Mouse (Mus musculus): ENCODE results near the gene Gm17606. TPM values are rescaled to one million over a fixed set of nuclear protein-coding genes. Genes with fewer than 3 reads are reported as not detected.
"Not testable (repeated sequence)": the region's sequence is repeated elsewhere in the genome, so short reads cannot be mapped to it uniquely, and the experiment has no call there.

The Gm17606 gene
- total RNA-seq (2021): not detected

DNA sequence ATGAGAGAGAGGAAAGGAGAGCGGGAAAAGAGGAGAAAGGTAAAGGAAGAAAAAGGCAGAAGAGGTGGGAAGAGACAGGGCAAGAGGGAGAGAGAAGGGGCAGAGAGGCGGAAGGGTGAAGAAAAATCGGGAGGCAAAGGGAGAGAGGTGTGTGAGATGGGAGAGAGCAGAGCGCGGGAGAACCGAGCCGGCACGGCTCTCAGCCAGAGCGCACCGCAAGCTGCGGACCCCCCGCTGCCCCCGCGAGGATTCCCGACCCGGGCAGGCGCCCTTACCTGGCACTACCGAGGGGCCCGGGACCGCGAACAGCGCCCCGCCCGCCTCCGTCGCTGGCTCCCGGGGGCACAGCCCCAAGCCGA is at the start of gene Gm17606:
TSS of gene Gm17606 (plus strand) at position 7 of the 359 bp plus-strand sequence.
- DNase-seq: no peak
- intact Hi-C loops (cut with DNase I): loop anchor here (5.0 to 10.0 kb wide), 4 partner anchors 74 to 579 kb away; partner anchors contain the start of gene Slc7a7

DNA sequence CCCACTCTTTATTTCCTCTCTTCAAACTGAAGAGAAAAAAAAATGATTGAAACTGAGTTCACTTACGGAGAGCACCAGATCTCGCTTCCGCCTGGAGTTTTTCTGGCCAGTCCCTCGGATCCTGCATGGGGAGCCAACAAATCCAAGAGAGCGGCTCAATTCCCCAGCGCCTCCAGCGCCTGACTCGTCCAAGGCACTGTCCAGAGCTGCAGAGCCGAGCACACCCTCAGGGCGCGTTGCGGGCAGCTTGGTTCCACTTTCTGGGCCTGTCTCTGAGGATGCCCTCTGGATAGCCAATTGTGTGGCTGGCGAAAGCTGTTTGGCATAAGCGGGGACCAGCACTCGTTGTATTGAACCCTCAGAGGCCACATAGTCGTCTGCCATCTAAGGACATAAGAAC is 49.7 kb upstream of the Gm17606 start:
- DNase-seq: no peak
- intact Hi-C loops (cut with DNase I): no loop called here

- DNase-seq: peak; percentile 55
- intact Hi-C loops (cut with DNase I): no loop called here
These were observed 48.3 kb upstream of the Gm17606 start for GRCm38 (mm10) chr14:54592319-54592934.

DNA sequence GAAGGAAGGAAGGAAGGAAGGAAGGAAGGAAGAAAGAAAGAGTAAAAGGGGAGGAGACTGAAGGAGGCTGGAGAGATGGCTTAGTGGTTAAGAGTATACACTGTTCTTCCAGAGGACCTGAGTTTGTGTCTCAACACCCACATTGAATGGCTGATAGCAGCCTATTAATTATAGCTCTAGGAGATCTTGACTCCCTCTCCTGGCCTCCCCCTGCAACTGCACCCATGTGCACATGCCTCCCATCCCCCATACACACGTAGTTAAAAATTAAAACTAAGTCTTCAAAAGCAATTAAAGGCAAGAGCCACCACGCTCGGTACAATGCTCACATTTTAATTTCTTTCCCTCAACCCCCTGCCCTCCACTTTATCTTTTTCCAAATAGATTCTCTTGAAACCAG is 46.7 kb upstream of the Gm17606 start:
- intact Hi-C loops (cut with DNase I): no loop called here
- no peak for DNase-seq

DNA sequence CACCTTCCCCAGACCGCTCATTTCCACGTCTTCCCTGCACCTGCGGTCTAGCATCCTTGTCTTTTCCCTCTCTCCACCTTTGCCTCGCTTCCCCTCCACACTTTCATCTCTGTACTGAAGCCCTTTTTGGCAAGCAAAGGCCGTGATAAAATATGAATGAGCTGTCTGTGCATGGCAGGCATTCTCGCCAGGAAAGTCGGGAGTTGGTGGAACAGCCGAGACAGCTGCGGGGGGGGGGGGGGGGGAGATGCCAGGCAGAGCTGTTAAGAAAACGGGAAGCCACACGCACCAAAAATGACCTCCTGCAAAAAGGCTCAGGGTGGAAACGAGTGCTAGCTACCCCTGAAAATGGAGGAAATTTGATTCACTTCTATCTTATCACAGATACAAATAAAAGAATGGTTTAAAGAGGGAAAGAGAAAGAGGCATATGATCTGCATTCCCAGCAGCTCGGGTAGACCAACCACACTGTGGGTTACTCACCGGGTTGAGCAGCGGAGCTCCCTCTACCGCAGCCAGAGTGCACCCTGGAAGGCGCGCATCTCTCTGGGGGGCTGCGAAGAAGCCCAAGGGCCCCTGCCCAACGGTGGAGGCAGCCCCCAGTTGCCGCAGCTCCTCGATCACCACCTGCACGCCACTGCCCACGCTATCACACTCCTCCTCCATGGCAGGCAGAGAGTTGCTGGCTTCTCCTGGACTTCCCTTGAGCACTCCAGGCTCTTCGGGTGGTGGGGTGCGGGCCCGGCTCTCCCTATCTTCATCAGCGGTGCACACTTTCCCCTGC is 45.9 kb upstream of the Gm17606 start:
- intact Hi-C loops (cut with DNase I): no loop called here
- DNase-seq: no peak

DNA sequence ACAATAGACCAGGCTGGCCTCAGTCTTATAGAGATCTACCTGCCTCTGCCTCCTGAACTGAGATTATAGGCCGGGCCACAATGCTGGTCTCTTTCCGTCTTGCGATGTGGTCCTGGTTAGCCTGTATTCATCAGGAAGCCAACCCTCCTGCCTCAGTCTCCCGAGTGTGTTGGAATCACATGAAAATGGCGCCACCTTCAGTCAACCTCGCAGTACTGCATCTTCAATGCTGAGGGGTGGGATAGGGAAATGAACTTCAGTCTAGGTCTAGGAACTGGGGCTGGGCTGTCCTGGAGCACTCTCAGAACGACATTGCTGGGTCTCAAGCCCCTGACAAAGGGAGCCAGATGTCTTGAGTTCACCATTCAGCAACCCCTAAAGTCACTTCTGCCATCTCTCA is 43.7 kb upstream of the Gm17606 start:
- intact Hi-C loops (cut with DNase I): no loop called here
- no peak for DNase-seq

DNA sequence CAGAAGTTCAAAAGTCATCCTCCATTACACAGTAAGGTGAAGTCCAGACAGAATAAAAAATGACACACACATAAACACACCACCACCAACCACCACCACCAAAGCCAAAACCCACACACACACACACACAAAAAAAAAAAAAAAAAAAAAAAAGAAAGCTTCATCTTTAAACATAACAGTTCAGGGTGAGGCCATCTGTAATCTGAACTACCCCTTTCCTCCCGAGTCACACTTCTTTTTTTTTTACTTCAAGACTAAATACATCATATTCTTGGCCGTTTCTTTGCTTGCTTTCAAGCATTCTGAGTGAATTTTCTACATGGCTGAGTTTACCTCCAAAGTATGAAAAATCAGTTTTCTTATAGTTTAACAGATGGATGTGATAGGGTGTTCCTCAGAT is 39.2 kb upstream of the Gm17606 start:
- no peak for DNase-seq
- intact Hi-C loops (cut with DNase I): no loop called here

- DNase-seq: no peak
- intact Hi-C loops (cut with DNase I): no loop called here
These were observed 38.1 kb upstream of the Gm17606 start for GRCm38 (mm10) chr14:54602613-54603012.

- intact Hi-C loops (cut with DNase I): no loop called here
- DNase-seq: peak; percentile 98
These were observed 37.6 kb upstream of the Gm17606 start for GRCm38 (mm10) chr14:54603038-54603654.

DNA sequence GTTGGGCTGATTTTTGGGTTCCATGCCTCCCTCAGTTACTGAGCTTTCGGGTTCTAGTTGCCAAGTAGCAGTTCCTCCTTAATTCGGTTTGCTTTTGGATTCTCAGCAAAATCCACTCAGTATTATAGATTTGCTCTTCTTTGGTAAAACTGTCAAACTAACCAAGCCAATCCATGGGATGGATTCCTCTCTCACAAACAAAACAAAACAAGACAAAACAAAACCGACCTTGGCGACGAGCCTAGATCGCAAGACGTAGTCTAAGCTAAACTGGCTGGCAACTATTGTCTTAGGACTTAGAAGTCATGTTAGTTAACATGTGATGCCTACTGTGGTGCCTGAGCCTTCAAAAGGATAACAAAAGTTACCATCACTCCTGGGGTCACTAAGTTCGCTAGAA is 37.1 kb upstream of the Gm17606 start:
- no peak for DNase-seq
- intact Hi-C loops (cut with DNase I): no loop called here

GRCm38 (mm10) chr14:54605752-54606321 is 34.9 kb upstream of the Gm17606 start, which contains the start of gene 4931414P19Rik:
Gene 4931414P19Rik (minus strand): TSS chr14:54605993.
- peak; percentile 78 for DNase-seq
- intact Hi-C loops (cut with DNase I): no loop called here

GRCm38 (mm10) chr14:54607226-54607625 is 33.5 kb upstream of the Gm17606 start:
- intact Hi-C loops (cut with DNase I): no loop called here
- no peak for DNase-seq

DNA sequence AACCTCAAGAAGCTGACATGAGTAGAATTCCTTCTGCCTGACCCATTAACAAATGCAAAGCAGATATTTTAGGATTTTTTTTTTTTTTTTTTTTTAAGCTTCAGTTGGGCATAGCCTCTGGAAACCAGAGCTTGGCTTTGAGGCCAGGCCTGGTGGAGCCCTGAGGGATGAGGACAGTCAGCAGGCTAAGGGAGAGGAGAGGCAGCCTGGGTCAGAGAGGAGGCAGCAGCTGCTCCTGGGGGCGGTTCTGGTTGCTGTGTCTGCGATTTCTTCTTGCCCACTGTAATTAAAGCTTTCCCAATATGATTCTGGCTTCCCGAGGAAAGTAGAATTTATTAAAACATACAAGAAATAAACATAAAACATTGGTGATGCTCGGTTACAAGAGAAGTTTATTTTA is 31.5 kb upstream of the Gm17606 start:
- no peak for DNase-seq
- intact Hi-C loops (cut with DNase I): no loop called here

DNA sequence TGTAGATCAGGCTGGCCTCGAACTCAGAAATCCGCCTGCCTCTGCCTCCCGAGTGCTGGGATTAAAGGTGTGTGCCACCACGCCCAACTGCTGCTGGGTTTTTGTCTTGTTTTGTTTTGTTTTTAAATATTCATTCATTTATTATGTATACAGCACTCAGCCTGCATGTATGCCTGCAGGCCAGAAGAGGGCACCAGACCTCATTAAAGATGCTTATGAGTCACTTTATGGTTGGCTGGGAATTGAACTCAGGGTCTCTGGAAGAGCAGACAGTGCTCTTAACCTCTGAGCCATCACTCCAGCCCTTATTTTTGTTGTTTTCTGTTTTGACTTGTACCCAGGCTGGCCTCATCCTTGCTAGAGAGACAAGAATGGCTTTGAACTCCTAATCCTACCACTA is 30.8 kb upstream of the Gm17606 start:
- DNase-seq: no peak
- intact Hi-C loops (cut with DNase I): no loop called here

- intact Hi-C loops (cut with DNase I): no loop called here
- DNase-seq: no peak
These were observed 30.1 kb upstream of the Gm17606 start for GRCm38 (mm10) chr14:54610648-54611047.

DNA sequence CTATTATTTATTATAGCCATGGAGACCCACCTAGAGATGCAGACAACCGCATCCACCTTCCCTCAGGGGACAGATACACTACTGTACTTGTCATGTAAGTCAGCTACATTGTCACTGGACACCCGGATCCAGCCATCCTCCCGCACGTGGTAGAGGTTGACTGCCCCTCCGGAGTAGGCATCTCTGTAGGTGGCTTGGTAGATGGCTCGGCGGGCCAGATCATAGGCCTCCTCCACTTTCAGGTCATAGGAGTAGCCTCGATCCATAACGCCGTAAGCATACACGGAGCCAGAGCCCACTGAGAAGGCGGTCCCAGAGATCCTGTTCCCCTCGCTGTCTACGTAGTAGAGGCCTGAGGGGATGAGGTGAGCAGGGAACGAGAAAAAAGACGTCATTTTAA is 26.6 kb upstream of the Gm17606 start:
- intact Hi-C loops (cut with DNase I); DNase-seq: not testable (repeated sequence)

DNA sequence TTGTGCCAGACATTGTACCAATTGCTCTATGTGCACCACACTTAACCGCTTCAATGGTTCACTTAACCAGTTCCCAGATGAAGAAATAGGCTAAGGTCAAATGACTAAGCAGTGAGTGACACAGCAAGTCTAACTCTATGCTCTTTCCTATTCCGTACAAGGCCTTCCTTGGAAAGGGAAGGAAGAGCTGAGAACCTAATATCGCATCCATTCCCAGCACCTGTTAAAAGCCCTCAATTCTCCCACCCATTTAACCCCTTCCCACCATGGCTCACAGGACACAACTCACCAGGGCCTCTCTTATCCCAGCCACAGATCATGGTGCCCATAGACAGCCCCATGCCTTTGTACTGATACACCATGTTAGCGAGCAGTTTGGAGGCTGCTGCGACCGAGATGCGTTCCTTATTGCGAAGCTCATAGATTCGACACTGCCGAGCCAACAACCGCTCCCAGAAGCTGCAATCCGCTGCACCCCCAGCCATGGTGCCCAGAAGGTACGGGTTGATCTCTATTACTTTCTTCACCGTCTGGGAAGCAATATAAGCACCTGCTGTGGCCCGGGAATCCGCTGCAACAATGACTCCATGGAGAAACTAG is 24.4 kb upstream of the Gm17606 start:
- intact Hi-C loops (cut with DNase I): no loop called here
- DNase-seq: no peak

DNA sequence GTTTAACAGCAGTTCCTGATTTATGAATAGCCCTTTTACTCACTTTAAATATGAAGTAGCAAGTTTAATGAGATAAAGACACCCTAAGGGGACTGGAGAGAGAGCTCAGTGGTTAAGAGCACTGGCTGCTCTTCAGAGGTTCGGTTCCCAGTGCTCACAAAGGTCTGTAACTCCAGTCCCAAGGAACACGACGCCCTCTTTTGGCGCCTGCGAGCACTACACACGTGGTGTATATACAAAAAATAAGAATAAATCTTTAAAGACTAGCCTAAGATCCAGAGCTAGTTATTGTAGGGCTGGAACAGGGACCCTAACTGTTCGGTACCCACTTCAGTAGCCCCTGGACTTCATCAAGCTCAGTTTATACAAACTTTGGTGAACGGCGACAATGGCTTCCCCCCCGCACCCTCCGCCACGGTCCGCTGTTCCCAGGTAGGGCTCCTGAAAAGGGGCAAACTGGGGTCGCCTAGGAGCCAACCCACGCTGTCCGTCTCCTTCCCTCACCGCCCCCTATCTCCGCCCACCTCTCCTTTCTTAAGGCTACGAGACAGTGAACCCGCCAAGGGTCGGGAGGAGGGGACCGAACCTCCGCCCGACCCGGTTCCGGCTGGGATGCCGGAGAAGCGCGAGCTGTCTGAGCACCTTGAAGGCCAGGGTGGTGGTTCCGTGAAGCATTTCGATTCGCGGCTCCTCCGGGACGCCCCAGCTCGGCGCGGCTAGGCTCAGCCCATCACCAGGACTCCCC is 23.4 kb upstream of the Gm17606 start:
- intact Hi-C loops (cut with DNase I): no loop called here
- no peak for DNase-seq

DNA sequence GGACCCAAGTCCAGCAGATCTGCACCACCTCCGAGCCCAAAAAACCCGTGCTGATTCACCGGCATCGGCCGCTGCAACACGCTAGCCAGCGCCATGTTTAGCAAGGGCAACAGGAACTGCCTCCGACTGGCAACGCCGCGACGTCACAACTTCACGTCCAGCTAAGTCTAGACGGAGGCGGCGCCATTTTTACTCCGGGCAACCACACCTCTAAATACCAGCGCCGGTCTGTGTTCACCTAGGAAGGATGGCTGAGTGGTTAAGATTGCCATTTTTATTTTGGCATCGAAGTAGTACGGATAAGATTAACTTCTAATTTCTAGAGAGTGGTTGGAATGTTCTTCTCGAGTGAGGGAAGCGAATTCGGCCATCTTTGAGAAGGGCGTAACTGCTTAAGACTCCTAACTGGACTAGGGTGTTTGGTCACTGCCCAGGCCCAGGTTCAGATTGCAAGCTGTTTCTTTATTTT is 22.8 kb upstream of the Gm17606 start, which contains the start of gene Psmb5:
TSS of gene Psmb5 (minus strand) at position 126 of the 469 bp plus-strand sequence.
- intact Hi-C loops (cut with DNase I): no loop called here
- peak; percentile 90 for DNase-seq

GRCm38 (mm10) chr14:54621133-54621532 is 19.6 kb upstream of the Gm17606 start, which contains the start of gene Psmb11:
Gene Psmb11 (plus strand): TSS chr14:54621433.
- intact Hi-C loops (cut with DNase I): no loop called here

More at GRCm38 (mm10) chr14:54621133-54621532, 19.6 kb upstream of the Gm17606 start, which contains the start of gene Psmb11:
- no peak for DNase-seq
